Mouse (Mus musculus) intestine, postnatal 0 days (tissue): ENCODE measurements at regions not wholly inside any gene's neighbourhood (a gene's known extent, or its start where the extent isn't known, plus 50 kb on each side); places are given as distances from the start of the nearest gene placed in this dataset.

Experiments used
- ATAC-seq: fragments of 200-750 bp; cut with Nextera tagmentation; 2 replicates; pipeline ENCODE4 v1.8.0; 2017; ENCODE audit warnings: mild to moderate bottlenecking, moderate TSS enrichment, moderate library complexity
- H3K27ac ChIP-seq: fragments of 300-500 bp; sonication (generic); 2 replicates; pipeline ENCODE4 v1.5.1; 2014; ENCODE audit warnings: mild to moderate bottlenecking, low read depth, low read length, moderate library complexity
- H3K27me3 ChIP-seq: fragments of 300-500 bp; sonication (generic); replicated peaks from 2 replicates; pipeline ENCODE4 v1.6.1; 2014; ENCODE audit warnings: low read length, mixed read lengths; ENCODE audit not compliant: control insufficient read depth, insufficient read depth
- H3K36me3 ChIP-seq: fragments of 300-500 bp; sonication (generic); 2 replicates; pipeline ENCODE4 v1.6.1; 2014; ENCODE audit warnings: mild to moderate bottlenecking, moderate library complexity; ENCODE audit not compliant: control insufficient read depth, insufficient read depth
- H3K4me1 ChIP-seq: fragments of 300-500 bp; sonication (generic); replicated peaks from 2 replicates; pipeline ENCODE4 v1.6.1; 2014; ENCODE audit warnings: antibody characterized with exemption, low read length, mixed read lengths; ENCODE audit not compliant: control insufficient read depth, insufficient read depth
- H3K4me2 ChIP-seq: fragments of 300-500 bp; sonication (generic); replicated peaks from 2 replicates; pipeline ENCODE4 v1.6.1; 2014; ENCODE audit warnings: low read depth, mild to moderate bottlenecking, moderate library complexity
- H3K4me3 ChIP-seq: fragments of 300-500 bp; sonication (generic); 2 replicates; pipeline ENCODE4 v1.5.1; 2014; ENCODE audit warnings: low read depth, low read length
- H3K9ac ChIP-seq: fragments of 300-500 bp; sonication (generic); 2 replicates; pipeline ENCODE4 v1.6.1; 2014; ENCODE audit warnings: mild to moderate bottlenecking, low read depth, low read length
- H3K9me3 ChIP-seq: fragments of 300-500 bp; sonication (generic); 2 replicates; pipeline ENCODE4 v1.6.1; 2016; ENCODE audit warnings: mixed run types; ENCODE audit not compliant: control insufficient read depth
- CTCF ChIP-seq: sonication (generic); IDR thresholded peaks from 2 replicates; pipeline ENCODE4 v1.5.1; 2016; ENCODE audit warnings: low read depth, mild to moderate bottlenecking, control low read depth, antibody characterized with exemption, moderate library complexity
- WGBS: fragments of 180-500 bp; shearing (Covaris S2); extraction: QIAGEN DNeasy Blood & Tissue Kit; methylation state at CpG from one replicate; pipeline ENCODE4 v1.1.7; 2014; 5-methylcytosine and 5-hydroxymethylcytosine counted together

- no peak for ATAC-seq
- no peaks in the 10 kb centered on the region for H3K27me3 ChIP-seq
- WGBS = 91% methylated on average over 3 of the region's 3 CpGs
- H3K4me2 ChIP-seq = no peak overlapping the region
- H3K36me3 ChIP-seq = no peaks in the 10 kb centered on the region
- no peak overlapping the region for H3K4me3 ChIP-seq
- H3K4me1 ChIP-seq = no peaks in the 10 kb centered on the region
- no peaks in the 10 kb centered on the region for H3K9me3 ChIP-seq
- no peak overlapping the region for H3K27ac ChIP-seq
- no peak for TF ChIP-seq CTCF
- no peak overlapping the region for H3K9ac ChIP-seq
Measured at GRCm38 (mm10) chr8:87019795-87020194, 134.7 kb upstream of the N4bp1 start.

- H3K9ac ChIP-seq = no peak overlapping the region
- no peak overlapping the region for H3K4me2 ChIP-seq
- no peak overlapping the region for H3K27ac ChIP-seq
- 75% methylated on average over 1 of the region's 1 CpGs for WGBS
- H3K9me3 ChIP-seq = no peaks in the 10 kb centered on the region
- no peaks in the 10 kb centered on the region for H3K4me1 ChIP-seq
- H3K27me3 ChIP-seq = no peaks in the 10 kb centered on the region
- no peak overlapping the region for H3K4me3 ChIP-seq
- no peak for ATAC-seq
- H3K36me3 ChIP-seq = no peaks in the 10 kb centered on the region
- TF ChIP-seq CTCF = no peak
Measured at GRCm38 (mm10) chr8:86975546-86975945, 90.5 kb upstream of the N4bp1 start.

- no peak for TF ChIP-seq CTCF
- H3K9ac ChIP-seq = no peak overlapping the region
- no peaks in the 10 kb centered on the region for H3K27me3 ChIP-seq
- H3K4me3 ChIP-seq = no peak overlapping the region
- no peak overlapping the region for H3K27ac ChIP-seq
- H3K4me2 ChIP-seq = no peak overlapping the region
- 89% methylated on average over 3 of the region's 3 CpGs for WGBS
- no peak for ATAC-seq
- H3K9me3 ChIP-seq = no peaks in the 10 kb centered on the region
- H3K4me1 ChIP-seq = no peaks in the 10 kb centered on the region
- H3K36me3 ChIP-seq = no peaks in the 10 kb centered on the region
Measured at GRCm38 (mm10) chr8:86971736-86972135, 86.7 kb upstream of the N4bp1 start.

- TF ChIP-seq CTCF = no peak
- Histone ChIP-seq H3K27me3 (no peaks in the 10 kb centered on the region), H3K4me1 (no peaks in the 10 kb centered on the region), H3K9me3 (no peaks in the 10 kb centered on the region), H3K27ac (no peak overlapping the region), H3K36me3 (no peaks in the 10 kb centered on the region), H3K4me2 (no peak overlapping the region), H3K4me3 (no peak overlapping the region), H3K9ac (no peak overlapping the region)
- 88% methylated on average over 2 of the region's 2 CpGs for WGBS
- no peak for ATAC-seq
Measured at GRCm38 (mm10) chr8:86969051-86969450, 84.0 kb upstream of the N4bp1 start.

GRCm38 (mm10) chr8:86967891-86968311 is 82.8 kb upstream of the N4bp1 start:
- no peak for ATAC-seq
- no peaks in the 10 kb centered on the region for H3K9me3 ChIP-seq
- TF ChIP-seq CTCF = no peak
- WGBS = 43% methylated on average over 3 of the region's 3 CpGs
- no peak overlapping the region for H3K9ac ChIP-seq
- no peaks in the 10 kb centered on the region for H3K36me3 ChIP-seq
- H3K27ac ChIP-seq = no peak overlapping the region
- no peak overlapping the region for H3K4me3 ChIP-seq
- H3K4me2 ChIP-seq = no peak overlapping the region
- no peaks in the 10 kb centered on the region for H3K4me1 ChIP-seq
- H3K27me3 ChIP-seq = no peaks in the 10 kb centered on the region

GRCm38 (mm10) chr8:86961218-86962195 is 76.4 kb upstream of the N4bp1 start:
- no peak for TF ChIP-seq CTCF
- WGBS = 69% methylated on average over 20 of the region's 20 CpGs
- no peak for ATAC-seq

More at GRCm38 (mm10) chr8:86961218-86962195, 76.4 kb upstream of the N4bp1 start:
- no peaks in the 10 kb centered on the region for H3K4me1 ChIP-seq
- H3K36me3 ChIP-seq = no peaks in the 10 kb centered on the region
- no peaks in the 10 kb centered on the region for H3K27me3 ChIP-seq
- no peak overlapping the region for H3K4me3 ChIP-seq
- no peak overlapping the region for H3K9ac ChIP-seq
- H3K27ac ChIP-seq = no peak overlapping the region
- H3K4me2 ChIP-seq = no peak overlapping the region
- no peaks in the 10 kb centered on the region for H3K9me3 ChIP-seq
